In genomic region chr2:155735766-155736165, GRCm38 (mm10) we compare ENCODE assay signal across 30 mouse cellular contexts. TPM values are rescaled to one million over a fixed set of nuclear protein-coding genes. Genes with fewer than 3 reads are reported as not detected.
"Had no signal": no experiment of that assay in that cellular context is flagged by ENCODE, and none has a peak within 500 bp of the region (broad histone marks: within the 10 kb centered on the region; RNA-seq: fewer than 3 reads in every experiment).

Gene Gm17581, minus strand, starts transcription at chr2:155735866.

RNA-seq across cellular contexts. Expression of gene Gm17581, which starts in this region (rescaled TPM):
- total RNA-seq: common myeloid progenitor, adult 5-6 weeks; forebrain, postnatal 0 days; gastrocnemius, adult 18-20 months; gastrocnemius, adult 8-10 months; gastrocnemius, postnatal 10 days; gastrocnemius, postnatal 14 days; gastrocnemius, postnatal 25 days; gastrocnemius, postnatal 36 days; gastrocnemius, postnatal 4 days; granulocyte monocyte progenitor cell, adult 5-6 weeks; heart, adult 18-20 months; heart, adult 2 months; heart, adult 8-10 months had no signal
- polyA plus RNA-seq: cortical plate, adult 2 months; embryonic facial prominence, embryonic 10.5 days; embryonic facial prominence, embryonic 11.5 days; embryonic facial prominence, embryonic 12.5 days; embryonic facial prominence, embryonic 13.5 days; embryonic facial prominence, embryonic 14.5 days; embryonic facial prominence, embryonic 15.5 days; erythroblast, embryonic 14.5 days; forebrain, embryonic 10.5 days; forebrain, embryonic 11.5 days; forebrain, embryonic 12.5 days; forebrain, embryonic 13.5 days; forebrain, embryonic 14.5 days; forebrain, embryonic 15.5 days; forebrain, embryonic 16.5 days; forebrain, postnatal 0 days; frontal cortex, adult 2 months; gonadal fat pad, adult 2 months; heart, adult 2 months had no signal
